8 mouse cellular contexts compared by ENCODE assay signal in the genomic region with DNA sequence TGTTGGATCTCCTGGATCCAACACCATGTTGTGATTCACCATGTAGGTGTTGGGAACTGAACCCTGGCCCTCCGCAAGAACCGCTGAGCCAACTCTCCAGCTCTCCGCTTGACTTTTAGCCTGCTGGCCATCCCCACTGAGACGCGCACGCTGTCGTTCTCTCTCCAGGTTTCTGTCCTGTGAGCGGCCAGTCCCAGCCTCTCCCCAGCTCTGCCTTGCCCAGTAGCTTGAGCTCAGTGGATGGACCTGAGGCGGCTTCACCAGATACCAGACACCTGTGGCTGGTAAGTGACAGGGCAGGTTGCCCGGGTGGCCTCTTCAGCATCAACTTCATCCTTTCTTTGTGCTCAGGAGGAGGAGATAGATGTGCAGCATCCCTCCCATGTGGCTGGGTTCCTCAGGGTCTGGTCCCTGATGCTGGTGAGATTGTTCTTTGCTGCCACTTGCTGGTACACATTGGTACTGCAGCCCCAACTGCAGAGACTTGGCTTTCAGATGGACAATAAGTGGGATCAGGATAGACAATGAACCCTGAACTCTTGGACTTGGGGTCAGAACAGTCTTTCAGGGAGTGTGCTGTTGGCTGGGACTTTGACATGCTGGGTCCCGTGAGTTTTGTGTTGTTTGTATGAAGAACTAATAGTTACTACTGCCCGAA. TPM values are rescaled to one million over a fixed set of nuclear protein-coding genes. Genes with fewer than 3 reads are reported as not detected.
DNase-seq lines count a peak whose midpoint lies in the region; ATAC-seq and TF ChIP-seq lines count a peak whose summit lies in the region.

No protein-coding gene starts in this region.

- no peaks in the 10 kb centered on the region for H3K4me1 ChIP-seq in bone marrow macrophage, adult 2 months (ENCODE audit: control insufficient read depth, insufficient read depth, low read length)
- H3K4me1 ChIP-seq in embryonic facial prominence, embryonic 15.5 days = no peaks in the 10 kb centered on the region

- peak; percentile 58; the same call in 1 of the 2 replicates for ATAC-seq in embryonic facial prominence, embryonic 15.5 days (ENCODE audit: insufficient number of reproducible peaks, low FRiP score, low TSS enrichment, low read depth)
- ATAC-seq in neutrophil, adult 5-6 weeks (ENCODE audit: extremely low read depth, insufficient number of reproducible peaks, low FRiP score, poor library complexity, severe bottlenecking) = peak; percentile 80

- no peaks in the 10 kb centered on the region for H3K36me3 ChIP-seq in embryonic facial prominence, embryonic 15.5 days

- H3K9ac ChIP-seq in embryonic facial prominence, embryonic 15.5 days = no peak overlapping the region

- H3K27ac ChIP-seq in bone marrow macrophage, adult 2 months (ENCODE audit: insufficient read depth, low read depth, low read length) = no peak overlapping the region
- no peak overlapping the region for H3K27ac ChIP-seq in embryonic facial prominence, embryonic 15.5 days (replicated peaks)

- no peak overlapping the region for H3K4me3 ChIP-seq in bone marrow macrophage, adult 2 months (ENCODE audit: insufficient read depth, low read length)
- H3K4me3 ChIP-seq in embryonic facial prominence, embryonic 15.5 days (replicated peaks) = no peak overlapping the region

- H3K9me3 ChIP-seq in embryonic facial prominence, embryonic 15.5 days (replicated peaks) = no peaks in the 10 kb centered on the region

- peak; percentile 77 for TF ChIP-seq CTCF in bone marrow macrophage, adult 2 months (IDR thresholded peaks at IDR 0.05; ENCODE audit: low read depth, low read length)

- DNase-seq in CD8-positive naive resting alpha-beta T cell, adult 2 months (ENCODE audit: low read depth in 2 of 2, low spot score in 2 of 2) = peak; percentile 58 to 76
- DNase-seq in heart, postnatal 10 days = peak; percentile 77 to 89
- DNase-seq in kidney, postnatal 4 days = peak; percentile 88 to 89
- DNase-seq in lung, adult 18-20 months = peak; percentile 54 to 60
- DNase-seq in thymus, adult 18-20 months = peak; percentile 26 to 30

- intact Hi-C loops in heart, postnatal 10 days (cut with DNase I) = loop anchor here (1.0 kb wide), 1 partner anchor 42 kb away; no protein-coding TSS in a partner anchor

- H3K4me2 ChIP-seq in embryonic facial prominence, embryonic 15.5 days (replicated peaks) = no peak overlapping the region

- no peak for TF ChIP-seq POLR2A in bone marrow macrophage, adult 2 months (IDR thresholded peaks at IDR 0.05; ENCODE audit: borderline replicate concordance, low read depth, low read length)

- H3K27me3 ChIP-seq in embryonic facial prominence, embryonic 15.5 days = no peaks in the 10 kb centered on the region

- WGBS in embryonic facial prominence, embryonic 15.5 days = 36% methylated on average over 12 of the region's 12 CpGs

RNA-seq across cellular contexts. Expression of a gene that starts 12.3 kb away (rescaled TPM):
- polyA plus RNA-seq in bone marrow macrophage, adult 2 months (2012; ENCODE audit: insufficient read depth, insufficient read length, missing spikeins) = 218 and 244 TPM in 2 replicates
- polyA plus RNA-seq in embryonic facial prominence, embryonic 15.5 days (2015; fragmentation: Nextera tagmentation; extraction: Ambion mirVana) = 174 and 176 TPM in 2 replicates
- total RNA-seq in heart, postnatal 10 days (2021) = 100 to 1,000 TPM; 161 to 167 TPM
- total RNA-seq in neutrophil, adult 5-6 weeks (2017) = 275 and 330 TPM in 2 replicates

RNA-seq across cellular contexts. Expression of a gene that starts 28.7 kb away (rescaled TPM):
- polyA plus RNA-seq in bone marrow macrophage, adult 2 months (2012; ENCODE audit: insufficient read depth, insufficient read length, missing spikeins) = not detected in 2 replicates
- polyA plus RNA-seq in embryonic facial prominence, embryonic 15.5 days (2015; fragmentation: Nextera tagmentation; extraction: Ambion mirVana) = 2.5 and 3.4 TPM in 2 replicates
- total RNA-seq in heart, postnatal 10 days (2021) = under 1 TPM; 0.26 to 0.32 TPM
- 0.23 and 0.37 TPM in 2 replicates for total RNA-seq in neutrophil, adult 5-6 weeks (2017)

RNA-seq across cellular contexts. Expression of a gene that starts 42.8 kb away (rescaled TPM):
- polyA plus RNA-seq in bone marrow macrophage, adult 2 months (2012; ENCODE audit: insufficient read depth, insufficient read length, missing spikeins) = 13.6 and 16.5 TPM in 2 replicates
- polyA plus RNA-seq in embryonic facial prominence, embryonic 15.5 days (2015; fragmentation: Nextera tagmentation; extraction: Ambion mirVana) = 21.0 and 25.4 TPM in 2 replicates
- total RNA-seq in heart, postnatal 10 days (2021) = 1 to 10 TPM; 6.5 to 7.4 TPM
- total RNA-seq in neutrophil, adult 5-6 weeks (2017) = 26.8 and 30.6 TPM in 2 replicates

RNA-seq across cellular contexts. Expression of a gene that starts 45.7 kb away (rescaled TPM):
- polyA plus RNA-seq in bone marrow macrophage, adult 2 months (2012; ENCODE audit: insufficient read depth, insufficient read length, missing spikeins) = not detected in 2 replicates
- 0.38 and 0.47 TPM in 2 replicates for polyA plus RNA-seq in embryonic facial prominence, embryonic 15.5 days (2015; fragmentation: Nextera tagmentation; extraction: Ambion mirVana)
- total RNA-seq in heart, postnatal 10 days (2021) = not detected
- 0.61 TPM in 1 of 2 replicates, not detected in the other for total RNA-seq in neutrophil, adult 5-6 weeks (2017)

RNA-seq across cellular contexts. Expression of a gene that starts 50.0 kb away (rescaled TPM):
- not detected in 2 replicates for polyA plus RNA-seq in bone marrow macrophage, adult 2 months (2012; ENCODE audit: insufficient read depth, insufficient read length, missing spikeins)
- polyA plus RNA-seq in embryonic facial prominence, embryonic 15.5 days (2015; fragmentation: Nextera tagmentation; extraction: Ambion mirVana) = 43.1 and 48.1 TPM in 2 replicates
- under 1 TPM; 0.55 to 0.98 TPM for total RNA-seq in heart, postnatal 10 days (2021)
- total RNA-seq in neutrophil, adult 5-6 weeks (2017) = 1.2 TPM in 1 of 2 replicates, not detected in the other

Comparison
In these comparisons a context has a peak if more than half of its experiments do, and no peak if none do; other contexts are left out.
1. DNase-seq: peak in every context shown above with its lines; median percentile 88 in kidney, postnatal 4 days; 83 in heart, postnatal 10 days; 67 in CD8-positive naive resting alpha-beta T cell, adult 2 months; 57 in lung, adult 18-20 months; 28 in thymus, adult 18-20 months.